Mouse (Mus musculus): ENCODE results near the gene Pglyrp4.

GRCm38 (mm10) chr3:90709591-90710460 is 16.9 kb upstream of the Pglyrp4 start:
- TF ChIP-seq CTCF (IDR thresholded peaks at IDR 0.05) (peak; percentile 99), EP300 (IDR thresholded peaks at IDR 0.05) (no peak)
